Mouse (Mus musculus) c-Kit-positive CD71-positive TER-119-positive erythroid progenitor cells, embryonic 14.5 days (primary cell): ENCODE data around the gene Enoph1.

Experiments
- DNase-seq: peaks from one replicate; pipeline ENCODE4 v3.0.0-alpha.2; 2013; ENCODE audit warnings: low spot score

Gene Enoph1

DNA sequence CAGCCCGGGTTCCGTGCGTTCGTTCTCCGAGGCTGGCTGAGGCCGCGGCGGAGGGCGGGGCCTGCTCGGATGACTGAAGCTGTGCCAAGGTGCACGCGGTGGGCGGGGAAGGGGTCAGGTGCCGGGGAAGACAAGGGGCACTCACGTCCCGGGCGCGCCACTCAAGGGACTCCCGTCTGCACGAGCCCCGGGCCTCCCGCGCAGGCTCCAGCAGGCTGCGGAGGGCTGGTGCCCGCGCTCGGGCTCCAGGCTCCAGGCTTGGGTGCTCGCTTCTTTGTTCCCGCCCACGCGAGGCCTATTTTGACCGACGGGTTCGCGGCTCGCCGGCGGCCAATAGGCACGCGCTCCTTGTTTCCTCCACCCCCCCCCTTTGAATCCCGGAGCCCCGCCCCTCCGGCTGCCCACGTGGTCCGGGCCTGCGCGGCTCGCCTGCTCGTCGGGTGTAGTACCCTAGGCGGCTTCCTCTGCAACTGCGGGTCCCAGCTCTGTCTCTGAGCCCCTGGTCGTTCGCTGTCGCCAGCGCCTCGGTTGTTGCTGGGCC, at the start of gene Enoph1, which contains the start of gene Hnrnpdl:
TSS of gene Enoph1 (plus strand) at position 384 of the 541 bp plus-strand sequence.
TSS of gene Hnrnpdl (minus strand) at position 63 of the 541 bp plus-strand sequence.
- DNase-seq: peak; percentile 95

DNA sequence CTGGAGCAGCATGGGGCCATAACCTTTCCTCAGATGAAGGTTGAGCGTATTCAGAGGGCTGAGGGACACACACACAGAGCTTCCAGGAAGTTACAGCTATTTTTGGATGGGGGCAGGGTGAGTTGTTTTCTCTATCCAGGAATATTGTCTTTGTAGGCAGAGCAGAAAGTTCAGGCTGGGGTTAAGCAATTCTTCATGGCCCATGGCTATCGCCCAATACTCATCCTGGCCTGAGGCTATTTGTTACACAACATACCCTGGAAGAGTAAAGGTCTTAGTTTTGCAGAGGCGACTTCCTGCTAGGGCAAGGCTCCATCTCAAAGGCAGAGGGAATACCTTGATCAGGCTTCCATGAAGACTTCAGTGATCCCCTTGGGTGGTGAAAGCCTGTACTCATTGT, 45.6 kb upstream of the Enoph1 start:
- no peak for DNase-seq

DNA sequence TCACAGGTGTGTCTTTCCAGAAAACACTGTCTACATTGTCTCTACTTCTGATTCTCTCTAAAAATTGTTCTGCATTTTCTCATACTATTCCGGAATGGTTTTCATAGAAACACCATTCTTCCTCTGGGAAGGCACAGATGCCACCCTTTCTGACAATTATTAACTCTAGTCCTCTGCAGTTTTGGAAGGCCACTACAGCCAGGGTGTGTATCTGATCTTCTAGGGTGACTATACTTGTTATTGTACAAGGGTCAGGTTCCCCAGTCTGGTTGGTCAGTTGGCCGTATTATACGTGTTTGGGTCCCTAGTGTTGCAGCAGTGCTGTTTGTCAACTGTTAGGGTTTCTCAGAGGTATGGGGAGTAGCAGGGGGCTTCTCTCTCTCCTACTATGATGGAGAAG, 45.1 kb upstream of the Enoph1 start:
- DNase-seq: no peak

DNA sequence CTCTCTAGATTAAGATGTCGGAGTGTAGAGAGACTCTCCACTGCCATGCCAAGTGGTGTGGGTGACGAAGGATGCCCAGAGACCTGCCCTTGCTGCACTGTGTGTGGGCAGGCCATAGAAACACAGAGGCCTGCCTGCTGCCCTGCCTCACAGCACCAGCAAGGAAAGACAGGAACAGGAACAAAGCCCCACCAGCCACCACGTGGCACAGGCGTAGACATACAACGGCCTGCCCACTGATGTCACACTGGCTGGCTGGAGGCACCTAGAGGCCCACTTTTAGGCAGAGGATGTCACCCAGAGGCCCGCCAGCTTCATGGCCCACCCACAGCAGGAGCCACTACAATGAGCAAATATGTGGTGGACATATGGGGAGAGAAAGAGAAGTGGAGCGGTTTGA, 39.7 kb upstream of the Enoph1 start:
- no peak for DNase-seq

DNA sequence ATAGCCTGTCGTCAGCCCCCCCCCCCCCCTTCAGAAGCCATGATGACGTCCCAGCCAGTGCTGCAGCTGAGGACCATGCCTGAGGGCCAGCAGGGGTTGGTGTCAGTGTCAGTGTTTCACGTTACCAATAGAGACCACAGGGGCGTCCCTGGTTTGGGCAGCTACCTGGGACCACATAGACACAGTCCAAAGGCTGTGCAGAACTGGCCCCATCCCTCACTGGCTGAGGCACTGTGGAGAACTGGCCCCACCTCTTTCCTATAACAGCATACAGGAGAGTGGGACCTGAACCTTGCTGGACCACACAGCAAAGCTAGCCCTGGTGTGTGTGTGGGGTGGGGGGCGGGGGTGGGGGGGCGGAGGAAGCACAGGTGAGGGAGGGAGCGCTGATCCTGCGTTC, 39.3 kb upstream of the Enoph1 start:
- DNase-seq: no peak

DNA sequence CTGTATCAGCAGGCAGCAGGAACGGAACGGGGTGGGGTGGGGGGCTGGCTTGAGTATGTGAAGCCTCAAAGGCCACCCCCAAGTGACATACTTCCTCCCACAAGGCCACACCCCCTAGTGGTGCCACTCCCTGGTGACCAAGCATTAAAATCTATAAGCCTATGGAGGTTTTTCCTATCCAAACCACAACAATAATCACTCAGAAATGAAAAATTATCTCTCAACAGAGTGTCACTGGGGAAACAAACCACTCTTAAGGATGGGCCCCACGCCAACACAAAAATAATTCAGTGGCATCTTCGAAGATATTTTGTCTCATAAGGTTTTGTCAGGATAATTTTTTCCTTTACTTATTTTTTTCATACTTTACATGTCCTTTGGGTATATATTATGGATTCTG, 35.9 kb upstream of the Enoph1 start:
- DNase-seq: no peak

DNA sequence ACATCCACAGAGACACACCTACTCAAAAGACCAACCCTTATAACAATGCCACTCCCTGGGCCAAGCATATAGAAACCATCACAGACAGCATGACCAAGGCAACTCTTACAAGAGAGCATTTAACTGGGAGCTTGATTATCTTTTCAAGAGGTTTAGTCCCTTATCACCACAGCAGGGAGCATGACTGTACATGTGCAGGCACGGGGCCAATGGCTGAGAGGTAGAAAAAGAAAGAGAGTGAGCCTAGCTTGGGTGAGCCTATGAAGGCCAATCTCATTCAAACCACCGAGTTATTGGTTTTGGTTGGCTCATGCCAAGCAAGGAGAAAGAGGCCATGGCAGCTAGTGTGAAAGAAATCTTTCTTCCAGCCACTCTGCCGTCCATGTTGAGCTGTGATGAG, 34.4 kb upstream of the Enoph1 start:
- DNase-seq: peak; percentile 48

- no peak for DNase-seq
Measured at GRCm38 (mm10) chr5:100005896-100006295, 33.9 kb upstream of the Enoph1 start.

DNA sequence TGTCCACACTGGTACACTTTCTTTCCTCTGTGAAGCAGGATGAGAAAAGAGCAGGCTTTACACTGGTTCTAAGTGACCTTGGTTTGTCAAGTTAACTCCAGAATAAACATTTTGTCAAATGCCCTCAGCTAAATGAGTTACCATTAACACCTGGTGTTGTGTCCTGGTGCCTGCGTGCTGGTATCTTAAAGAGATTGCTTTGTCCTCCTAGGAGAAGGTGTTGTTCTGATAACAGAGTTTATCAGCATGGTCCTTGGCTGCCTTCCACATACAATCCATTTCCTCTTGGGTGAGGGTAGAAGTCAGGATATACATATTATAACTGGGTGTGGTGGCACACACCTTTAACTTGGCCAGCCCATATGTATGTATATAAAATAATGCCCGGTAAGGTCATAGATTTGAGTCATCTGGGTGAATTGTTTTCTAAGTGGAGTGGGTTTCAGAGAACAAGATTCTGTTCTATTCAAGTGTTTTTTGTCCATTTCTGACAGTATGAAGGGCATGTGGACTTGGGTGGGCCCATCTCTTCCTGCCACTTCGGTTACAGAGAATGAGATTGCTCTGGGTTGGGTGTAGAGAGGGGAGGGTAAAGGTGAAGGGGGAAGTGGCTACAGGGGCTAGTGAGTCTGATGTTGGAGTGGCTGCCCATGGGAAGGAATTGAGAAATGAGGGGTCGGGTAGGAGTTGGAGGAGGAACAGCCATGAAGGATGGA, 33.3 kb upstream of the Enoph1 start:
- peak; percentile 23 for DNase-seq

DNA sequence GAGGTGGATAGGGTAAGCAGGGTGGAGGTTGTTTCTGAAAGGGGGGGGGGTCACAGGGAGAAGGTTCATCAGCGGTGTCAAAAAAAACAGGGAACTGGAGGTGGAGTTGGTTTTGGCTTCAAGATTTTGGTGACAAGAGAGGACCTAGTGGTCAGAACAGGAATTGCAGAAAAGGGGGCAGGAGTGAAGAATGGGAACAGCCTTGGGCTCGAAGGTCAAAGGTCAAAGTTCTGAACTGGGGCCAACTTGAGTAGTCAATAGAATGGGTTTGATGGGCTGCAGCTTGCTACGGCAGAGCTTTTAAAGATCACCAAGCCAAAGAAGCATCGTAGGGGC, 32.8 kb upstream of the Enoph1 start:
- peak; percentile 30 for DNase-seq

DNA sequence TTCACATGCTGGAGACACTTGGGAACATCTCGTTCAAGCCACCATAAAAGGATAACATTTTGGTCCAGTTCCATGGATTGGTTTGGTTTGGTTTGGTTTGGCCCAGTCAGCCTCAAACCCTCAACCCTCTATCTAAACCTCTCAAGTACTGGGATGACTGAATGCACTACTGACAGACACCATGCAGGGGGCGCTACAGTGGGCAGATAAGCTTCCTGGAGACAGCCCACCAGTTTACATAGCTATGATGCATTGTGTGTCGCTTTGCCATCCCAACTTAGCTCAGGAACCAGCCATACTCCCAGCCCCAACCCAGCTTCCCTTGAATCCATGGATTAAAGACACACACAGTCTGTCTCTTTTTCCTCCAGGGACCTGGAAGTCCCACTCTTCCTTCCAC, 31.3 kb upstream of the Enoph1 start:
- DNase-seq: no peak

DNA sequence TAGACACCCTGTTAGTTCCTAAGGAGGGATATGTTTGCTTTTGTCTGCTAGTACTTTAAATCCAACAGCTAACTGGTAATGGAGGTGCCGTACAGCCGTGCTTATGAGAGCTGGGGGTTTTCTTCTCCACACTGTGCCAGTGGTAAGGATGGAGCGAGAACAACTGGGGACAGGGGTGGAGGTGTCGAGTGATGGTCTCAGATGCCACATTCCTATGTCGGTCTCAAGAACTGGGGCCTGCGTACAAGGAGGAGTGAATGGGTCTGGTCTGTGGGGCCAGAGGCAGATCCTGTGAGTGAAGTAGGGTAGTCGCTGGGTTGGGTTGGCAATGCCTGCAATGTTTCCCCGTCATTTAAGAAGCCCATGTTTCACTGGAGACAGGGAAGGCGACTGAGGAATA, 27.2 kb upstream of the Enoph1 start:
- no peak for DNase-seq

DNA sequence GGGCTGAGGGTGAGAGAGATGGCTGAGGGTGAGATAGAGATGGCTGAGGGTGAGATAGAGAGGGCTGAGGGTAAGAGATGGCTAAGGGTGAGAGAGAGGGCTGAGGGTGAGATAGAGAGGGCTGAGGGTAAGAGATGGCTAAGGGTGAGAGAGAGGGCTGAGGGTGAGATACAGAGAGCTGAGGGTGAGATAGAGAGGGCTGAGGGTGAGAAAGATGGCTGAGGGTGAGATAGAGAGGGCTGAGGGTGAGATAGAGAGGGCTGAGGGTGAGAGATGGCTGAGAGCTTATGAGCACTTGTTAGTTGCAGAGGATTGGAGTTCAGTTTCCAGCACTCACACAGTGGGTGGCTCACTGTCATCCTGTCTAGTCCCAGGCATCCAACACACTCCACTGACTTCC, 19.7 kb upstream of the Enoph1 start:
- no peak for DNase-seq

DNA sequence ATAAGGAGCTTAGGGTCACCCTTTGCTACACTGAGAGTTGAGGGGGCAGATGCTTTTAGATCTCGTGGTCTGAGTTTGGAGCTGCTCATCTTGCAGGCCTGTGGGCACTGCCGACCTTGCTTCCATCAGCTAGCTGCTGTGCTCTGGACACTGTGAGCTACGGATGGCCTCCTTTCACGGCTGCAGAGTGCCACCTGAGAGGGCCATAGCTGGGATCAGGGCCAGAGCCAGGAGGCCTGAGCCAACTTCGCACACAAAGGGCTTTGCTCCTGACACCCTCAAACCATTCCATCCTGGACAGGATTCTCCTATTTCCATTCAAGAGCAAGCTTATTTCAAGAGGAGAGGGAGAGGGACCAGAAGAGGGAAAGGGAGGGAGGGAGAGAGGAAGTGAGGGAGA, 15.4 kb upstream of the Enoph1 start:
- no peak for DNase-seq

DNA sequence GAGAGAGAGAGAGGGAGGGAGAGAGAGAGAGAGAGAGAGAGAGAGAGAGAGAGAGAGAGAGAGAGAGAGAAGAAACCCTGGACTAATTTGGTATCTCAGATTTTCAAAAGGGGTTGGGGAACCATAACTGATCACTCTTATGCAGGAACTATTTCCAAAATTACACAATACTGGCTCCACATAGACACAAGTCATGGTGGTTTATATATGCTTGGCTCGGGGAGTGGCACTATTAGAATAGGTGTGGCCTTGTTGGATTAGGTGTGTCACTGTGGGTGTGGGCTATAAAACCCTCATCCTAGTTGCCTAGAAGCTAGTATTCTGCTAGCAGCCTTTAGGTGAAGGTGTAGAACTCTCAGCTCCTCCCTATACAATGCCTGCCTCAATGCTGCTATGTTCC, 14.9 kb upstream of the Enoph1 start:
- DNase-seq: no peak

DNA sequence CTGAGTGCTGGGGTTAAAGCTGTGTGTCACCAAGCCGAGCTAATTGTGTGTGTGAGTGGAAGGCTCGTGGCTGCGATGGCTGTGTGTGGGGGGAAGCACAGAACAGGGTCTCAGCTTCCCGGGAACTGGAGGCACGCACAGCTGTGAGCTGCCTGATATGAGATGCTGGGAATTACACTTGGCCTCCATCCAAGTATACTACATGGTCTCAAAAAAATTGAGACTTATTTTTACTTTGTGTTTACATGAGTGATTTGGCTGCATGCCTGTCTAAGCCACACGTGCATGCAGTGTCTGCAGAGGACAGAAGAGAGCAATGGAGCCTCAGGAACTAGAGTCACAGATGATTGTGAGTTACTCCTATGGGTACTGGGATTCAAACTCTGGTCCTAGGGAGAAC, 9.7 kb upstream of the Enoph1 start:
- no peak for DNase-seq

DNA sequence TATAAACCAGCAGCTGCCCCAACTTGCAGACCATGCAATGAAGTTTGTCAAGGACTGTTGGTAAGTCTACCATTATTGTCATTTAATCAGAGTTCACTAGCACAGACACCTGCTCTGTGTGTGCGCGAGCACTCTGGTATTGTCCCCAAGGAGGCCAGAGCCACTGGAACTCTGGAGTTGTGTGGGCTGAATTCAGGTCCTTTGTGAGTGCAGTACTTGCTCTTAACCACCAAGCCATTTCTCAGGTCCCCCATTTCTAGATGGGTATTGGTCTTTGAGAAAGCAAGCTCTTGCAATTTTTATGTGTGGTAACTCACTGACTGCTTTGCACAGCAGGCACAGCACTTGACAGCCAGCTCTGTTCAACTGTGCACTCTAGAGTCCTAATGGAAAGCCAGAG, 7.7 kb upstream of the Enoph1 start:
- DNase-seq: no peak

DNA sequence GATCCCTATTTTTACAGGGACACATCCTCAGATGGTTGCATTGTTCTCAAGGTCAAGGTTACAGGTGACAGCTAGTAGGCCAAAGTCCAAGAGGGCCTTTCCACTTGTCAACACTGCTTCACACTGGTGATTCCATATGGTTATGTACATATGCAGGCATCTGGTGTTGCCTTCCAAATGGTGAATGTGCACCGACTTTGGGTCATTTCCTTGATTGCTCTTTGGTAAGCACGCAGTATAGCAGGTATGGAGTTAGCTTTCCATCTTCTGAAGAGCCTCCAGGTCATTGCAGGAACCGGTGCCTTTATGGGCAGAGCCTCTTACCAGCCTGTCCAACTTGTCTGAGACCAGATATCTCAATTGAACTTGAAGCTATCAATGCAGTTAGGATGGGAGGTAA, 7.1 kb upstream of the Enoph1 start:
- DNase-seq: no peak

GRCm38 (mm10) chr5:100035950-100036349, 3.8 kb upstream of the Enoph1 start:
- DNase-seq: no peak

DNA sequence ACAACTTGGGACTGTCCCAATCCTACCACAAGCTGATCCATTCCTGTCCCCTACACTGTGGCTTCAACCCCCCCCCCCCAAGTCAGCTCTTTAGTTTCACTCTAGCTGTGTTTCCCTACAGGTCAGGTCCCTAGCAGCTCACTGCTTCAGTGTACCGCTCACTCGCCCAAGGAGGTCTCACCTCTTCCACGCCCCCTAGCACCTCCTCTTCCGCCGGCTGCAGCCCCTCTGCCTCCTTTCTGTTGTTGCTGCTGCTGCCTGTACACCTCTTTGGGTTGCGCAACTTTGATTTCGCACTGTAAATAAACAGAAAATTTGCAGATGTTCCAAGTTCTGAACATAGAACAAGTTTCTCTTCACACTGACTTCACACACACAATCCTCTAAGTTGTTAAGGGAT, 3.1 kb upstream of the Enoph1 start:
- DNase-seq: no peak

GRCm38 (mm10) chr5:100037965-100038713, 1.6 kb upstream of the Enoph1 start:
- peak; percentile 83 for DNase-seq

DNA sequence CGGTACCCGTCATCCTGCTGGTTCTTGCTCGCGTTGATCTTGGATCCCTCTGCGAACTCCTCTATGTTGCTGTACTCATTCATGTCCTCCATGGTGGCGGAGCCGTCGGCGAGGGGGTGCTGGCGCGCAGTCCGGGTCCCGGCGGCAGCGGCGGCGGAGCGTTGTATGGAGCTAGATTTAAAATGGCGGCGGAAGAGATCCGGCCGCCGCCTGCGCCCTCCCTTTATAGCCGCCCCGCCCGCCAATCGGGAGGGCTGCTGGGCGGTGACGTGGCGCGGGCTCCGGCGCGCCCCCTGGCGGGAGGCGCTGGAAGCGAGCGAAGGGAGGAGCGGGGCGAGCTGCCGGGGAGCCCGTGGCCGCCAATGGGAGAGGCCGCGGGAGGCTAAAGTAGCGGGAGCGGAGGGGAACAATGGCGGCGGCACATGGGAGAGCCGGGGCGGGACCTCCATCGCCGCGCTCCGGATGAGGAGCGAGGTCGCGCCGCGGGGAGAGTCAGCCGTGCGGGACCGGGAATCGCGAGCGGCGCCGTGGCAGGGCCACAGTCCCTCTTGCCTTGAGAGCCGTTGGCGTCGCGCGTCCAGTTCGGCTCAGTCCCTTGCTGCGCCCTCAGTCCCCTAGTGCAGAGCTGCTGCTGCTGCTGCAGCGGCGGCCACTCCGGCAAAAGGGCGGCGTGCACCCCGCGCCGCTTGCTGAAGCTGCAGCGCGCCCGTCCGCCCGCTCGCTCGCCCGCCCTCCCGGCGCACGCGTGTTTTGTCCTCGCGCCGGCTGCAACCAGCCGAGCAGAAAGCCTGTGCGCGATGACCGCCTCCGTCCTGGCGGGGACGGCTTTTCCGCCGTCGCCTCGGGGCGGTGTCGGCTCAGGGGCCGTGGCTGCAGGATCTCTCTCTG, 827 bp upstream of the Enoph1 start:
- peak; percentile 91 for DNase-seq
